Mouse (Mus musculus): Measurements from ENCODE around the gene Mbl1. TPM values are rescaled to one million over a fixed set of nuclear protein-coding genes. Genes with fewer than 3 reads are reported as not detected.

Mbl1 gene
- polyA plus RNA-seq, 1 experiment from 2014 or later, result not detected

GRCm38 (mm10) chr14:41147356-41147755 is 3.9 kb upstream of the Mbl1 start:
- no peak for DNase-seq (ENCODE audit: low spot score)
- no peaks in the 10 kb centered on the region for H3K27me3 ChIP-seq (ENCODE audit: insufficient read depth, poor library complexity, severe bottlenecking)

GRCm38 (mm10) chr14:41160076-41160475 is 8.8 kb downstream of the Mbl1 start:
- no peak overlapping the region for H3K4me3 ChIP-seq
- WGBS, result 90% methylated on average over 4 of the region's 4 CpGs
- no peak overlapping the region for H3K27ac ChIP-seq
- H3K9me3 ChIP-seq, result no peaks in the 10 kb centered on the region
- H3K27me3 ChIP-seq (ENCODE audit: insufficient read depth, poor library complexity, severe bottlenecking), result no peaks in the 10 kb centered on the region
- peaks cover 7% of the 10 kb centered on the region for H3K4me1 ChIP-seq (replicated peaks)
- DNase-seq (ENCODE audit: low spot score), result no peak
- H3K36me3 ChIP-seq, result no peaks in the 10 kb centered on the region

More at GRCm38 (mm10) chr14:41147356-41147755, 3.9 kb upstream of the Mbl1 start:
- Histone ChIP-seq H3K4me1 (replicated peaks) (no peaks in the 10 kb centered on the region), H3K4me3 (no peak overlapping the region), H3K9me3 (no peaks in the 10 kb centered on the region), H3K36me3 (no peaks in the 10 kb centered on the region), H3K27ac (no peak overlapping the region)
- 92% methylated on average over 2 of the region's 2 CpGs for WGBS

GRCm38 (mm10) chr14:41160743-41161142 is 9.5 kb downstream of the Mbl1 start:
- DNase-seq (ENCODE audit: low spot score), result peak; percentile 13
- Histone ChIP-seq H3K36me3 (no peaks in the 10 kb centered on the region), H3K4me3 (no peak overlapping the region), H3K9me3 (no peaks in the 10 kb centered on the region), H3K27ac (no peak overlapping the region), H3K4me1 (replicated peaks) (peaks cover 7% of the 10 kb centered on the region), H3K27me3 (ENCODE audit: insufficient read depth, poor library complexity, severe bottlenecking) (no peaks in the 10 kb centered on the region)
- WGBS, result 29% methylated on average over 1 of the region's 1 CpGs

GRCm38 (mm10) chr14:41162663-41163062 is 11.4 kb downstream of the Mbl1 start:
- Histone ChIP-seq H3K4me3 (no peak overlapping the region), H3K9me3 (no peaks in the 10 kb centered on the region), H3K4me1 (replicated peaks) (peaks cover 7% of the 10 kb centered on the region), H3K27me3 (ENCODE audit: insufficient read depth, poor library complexity, severe bottlenecking) (no peaks in the 10 kb centered on the region), H3K27ac (no peak overlapping the region), H3K36me3 (no peaks in the 10 kb centered on the region)
- peak; percentile 36 for DNase-seq (ENCODE audit: low spot score)
- WGBS, result 22% methylated on average over 2 of the region's 2 CpGs

- 66% methylated on average over 5 of the region's 5 CpGs for WGBS
- H3K27me3 ChIP-seq (ENCODE audit: insufficient read depth, poor library complexity, severe bottlenecking), result no peaks in the 10 kb centered on the region
- H3K4me1 ChIP-seq (replicated peaks), result no peaks in the 10 kb centered on the region
- H3K27ac ChIP-seq, result no peak overlapping the region
- DNase-seq (ENCODE audit: low spot score), result no peak
- no peak overlapping the region for H3K4me3 ChIP-seq
- no peaks in the 10 kb centered on the region for H3K9me3 ChIP-seq
- H3K36me3 ChIP-seq, result no peaks in the 10 kb centered on the region
These were observed 16.0 kb downstream of the Mbl1 start for GRCm38 (mm10) chr14:41167278-41167677.

- no peaks in the 10 kb centered on the region for H3K4me1 ChIP-seq (replicated peaks)
- WGBS, result 89% methylated on average over 1 of the region's 1 CpGs
- no peak for DNase-seq (ENCODE audit: low spot score)
- no peak overlapping the region for H3K27ac ChIP-seq
- H3K9me3 ChIP-seq, result no peaks in the 10 kb centered on the region
- H3K36me3 ChIP-seq, result no peaks in the 10 kb centered on the region
- no peaks in the 10 kb centered on the region for H3K27me3 ChIP-seq (ENCODE audit: insufficient read depth, poor library complexity, severe bottlenecking)
- no peak overlapping the region for H3K4me3 ChIP-seq
These were observed 17.3 kb downstream of the Mbl1 start for GRCm38 (mm10) chr14:41168567-41168966.

- H3K36me3 ChIP-seq, result no peaks in the 10 kb centered on the region
- H3K4me1 ChIP-seq (replicated peaks), result no peaks in the 10 kb centered on the region
- H3K9me3 ChIP-seq, result no peaks in the 10 kb centered on the region
- 79% methylated on average over 2 of the region's 2 CpGs for WGBS
- H3K27ac ChIP-seq, result no peak overlapping the region
- no peak for DNase-seq (ENCODE audit: low spot score)
- H3K4me3 ChIP-seq, result no peak overlapping the region
- no peaks in the 10 kb centered on the region for H3K27me3 ChIP-seq (ENCODE audit: insufficient read depth, poor library complexity, severe bottlenecking)
These were observed 19.3 kb downstream of the Mbl1 start for GRCm38 (mm10) chr14:41170514-41170913.

GRCm38 (mm10) chr14:41174802-41175201 is 23.5 kb downstream of the Mbl1 start:
- Histone ChIP-seq H3K36me3 (no peaks in the 10 kb centered on the region), H3K4me1 (replicated peaks) (no peaks in the 10 kb centered on the region), H3K27me3 (ENCODE audit: insufficient read depth, poor library complexity, severe bottlenecking) (no peaks in the 10 kb centered on the region), H3K4me3 (no peak overlapping the region), H3K9me3 (no peaks in the 10 kb centered on the region), H3K27ac (no peak overlapping the region)
- WGBS, result 83% methylated on average over 1 of the region's 1 CpGs
- DNase-seq (ENCODE audit: low spot score), result no peak

GRCm38 (mm10) chr14:41185059-41185821 is 34.0 kb downstream of the Mbl1 start, which contains the start of gene Sftpd:
Sftpd (minus strand) TSS chr14:41185149.
- H3K9me3 ChIP-seq, result no peaks in the 10 kb centered on the region
- WGBS, result 87% methylated on average over 4 of the region's 4 CpGs
- no peak for DNase-seq (ENCODE audit: low spot score)
- no peaks in the 10 kb centered on the region for H3K27me3 ChIP-seq (ENCODE audit: insufficient read depth, poor library complexity, severe bottlenecking)
- H3K4me1 ChIP-seq (replicated peaks), result no peaks in the 10 kb centered on the region
- no peaks in the 10 kb centered on the region for H3K36me3 ChIP-seq
- no peak within 1 kb of the TSS for H3K4me3 ChIP-seq
- H3K27ac ChIP-seq, result no peak within 1 kb of the TSS

- no peaks in the 10 kb centered on the region for H3K4me1 ChIP-seq (replicated peaks)
- DNase-seq (ENCODE audit: low spot score), result no peak
- H3K9me3 ChIP-seq, result peaks cover 17% of the 10 kb centered on the region
- WGBS, result 84% methylated on average over 2 of the region's 2 CpGs
- H3K27me3 ChIP-seq (ENCODE audit: insufficient read depth, poor library complexity, severe bottlenecking), result no peaks in the 10 kb centered on the region
- no peaks in the 10 kb centered on the region for H3K36me3 ChIP-seq
- H3K27ac ChIP-seq, result no peak overlapping the region
- no peak overlapping the region for H3K4me3 ChIP-seq
These were observed 38.2 kb downstream of the Mbl1 start for GRCm38 (mm10) chr14:41189496-41189895.

GRCm38 (mm10) chr14:41198037-41198730 is 46.9 kb downstream of the Mbl1 start:
- Histone ChIP-seq H3K36me3 (no peaks in the 10 kb centered on the region), H3K27me3 (ENCODE audit: insufficient read depth, poor library complexity, severe bottlenecking) (no peaks in the 10 kb centered on the region), H3K4me3 (no peak overlapping the region), H3K4me1 (replicated peaks) (no peaks in the 10 kb centered on the region), H3K27ac (no peak overlapping the region), H3K9me3 (no peaks in the 10 kb centered on the region)
- DNase-seq (ENCODE audit: low spot score), result no peak
- 74% methylated on average over 6 of the region's 6 CpGs for WGBS

Data from hindbrain, embryonic 10.5 days (tissue).